Mouse (Mus musculus) embryonic facial prominence, embryonic 14.5 days (tissue): ENCODE data around the gene Stxbp6. TPM values are rescaled to one million over a fixed set of nuclear protein-coding genes. Genes with fewer than 3 reads are reported as not detected.

Source experiments
- ATAC-seq: fragments of 200-750 bp; cut with Nextera tagmentation; 2 replicates; pipeline ENCODE4 v1.8.0; 2017; ENCODE audit warnings: low read depth, moderate number of reproducible peaks, moderate TSS enrichment
- DNase-seq: peaks from one replicate; pipeline ENCODE4 v3.0.0-alpha.2; 2015; ENCODE audit warnings: low spot score
- H3K27ac ChIP-seq: fragments of 300-500 bp; sonication (generic); replicated peaks from 2 replicates; pipeline ENCODE4 v1.5.1; 2014; ENCODE audit warnings: low read depth, mild to moderate bottlenecking, low read length, moderate library complexity
- H3K27me3 ChIP-seq: fragments of 300-500 bp; sonication (generic); replicated peaks from 2 replicates; pipeline ENCODE4 v1.6.1; 2014; ENCODE audit warnings: low read length; ENCODE audit not compliant: control insufficient read depth, insufficient read depth
- H3K36me3 ChIP-seq: fragments of 300-500 bp; sonication (generic); 2 replicates; pipeline ENCODE4 v1.6.1; 2014; ENCODE audit warnings: low read length, mixed read lengths; ENCODE audit not compliant: control insufficient read depth, insufficient read depth
- H3K4me1 ChIP-seq: fragments of 300-500 bp; sonication (generic); 2 replicates; pipeline ENCODE4 v1.6.1; 2014; ENCODE audit warnings: antibody characterized with exemption, low read length; ENCODE audit not compliant: control insufficient read depth, insufficient read depth
- H3K4me2 ChIP-seq: fragments of 300-500 bp; sonication (generic); 2 replicates; pipeline ENCODE4 v1.6.1; 2014; ENCODE audit warnings: low read depth, mild to moderate bottlenecking, low read length, moderate library complexity, mixed read lengths
- H3K4me3 ChIP-seq: fragments of 300-500 bp; sonication (generic); 2 replicates; pipeline ENCODE4 v1.5.1; 2014; ENCODE audit warnings: low read depth, mild to moderate bottlenecking, low read length
- H3K9ac ChIP-seq: fragments of 300-500 bp; sonication (generic); 2 replicates; pipeline ENCODE4 v1.6.1; 2014; ENCODE audit warnings: low read depth, mild to moderate bottlenecking, low read length, moderate library complexity, mixed read lengths
- H3K9me3 ChIP-seq: fragments of 300-500 bp; sonication (generic); 2 replicates; pipeline ENCODE4 v1.6.1; 2016; ENCODE audit warnings: low read length; ENCODE audit not compliant: control insufficient read depth
- WGBS: fragments of 180-500 bp; shearing (Covaris S2); extraction: QIAGEN DNeasy Blood & Tissue Kit; methylation state at CpG from one replicate; pipeline ENCODE4 v1.1.7; 2014; 5-methylcytosine and 5-hydroxymethylcytosine counted together
- polyA plus RNA-seq: library from polyadenylated mRNA; unstranded; fragments of >200 nt; fragmentation: Nextera tagmentation; extraction: Ambion mirVana; gene quantifications from 2 replicates; pipeline ENCODE4 v1.2.1, GENCODE M21; 2014

The Stxbp6 gene
- polyA plus RNA-seq, 1 experiment from 2014 or later = 7.5 TPM

GRCm38 (mm10) chr12:45019059-45019822, 55.3 kb downstream of the Stxbp6 start:
- Histone ChIP-seq H3K36me3 (no peaks in the 10 kb centered on the region), H3K4me3 (no peak overlapping the region), H3K27ac (no peak overlapping the region), H3K4me1 (no peaks in the 10 kb centered on the region; the same call in 1 of the 2 replicates), H3K9ac (no peak overlapping the region), H3K27me3 (no peaks in the 10 kb centered on the region), H3K4me2 (no peak overlapping the region), H3K9me3 (no peaks in the 10 kb centered on the region)
- DNase-seq = no peak
- 75% methylated on average over 12 of the region's 12 CpGs for WGBS
- no peak for ATAC-seq

- 32% methylated on average over 5 of the region's 5 CpGs for WGBS
- Histone ChIP-seq H3K9me3 (no peaks in the 10 kb centered on the region), H3K4me1 (peaks cover 14% of the 10 kb centered on the region), H3K27me3 (no peaks in the 10 kb centered on the region), H3K36me3 (no peaks in the 10 kb centered on the region), H3K4me2 (no peak overlapping the region), H3K27ac (no peak overlapping the region), H3K9ac (no peak overlapping the region), H3K4me3 (no peak overlapping the region)
- peak; percentile 73 for ATAC-seq
- peak; percentile 91 for DNase-seq
Measured at GRCm38 (mm10) chr12:45013246-45013756, 61.2 kb downstream of the Stxbp6 start.

GRCm38 (mm10) chr12:45011436-45012089, 62.9 kb downstream of the Stxbp6 start:
- 55% methylated on average over 11 of the region's 11 CpGs for WGBS
- H3K4me1 ChIP-seq = peaks cover 14% of the 10 kb centered on the region
- peak; percentile 51 for ATAC-seq
- H3K27me3 ChIP-seq = no peaks in the 10 kb centered on the region
- no peak overlapping the region for H3K27ac ChIP-seq
- peak; percentile 52 for DNase-seq
- no peaks in the 10 kb centered on the region for H3K36me3 ChIP-seq
- no peak overlapping the region for H3K4me3 ChIP-seq
- H3K9ac ChIP-seq = no peak overlapping the region
- H3K4me2 ChIP-seq = no peak overlapping the region
- no peaks in the 10 kb centered on the region for H3K9me3 ChIP-seq

GRCm38 (mm10) chr12:45011006-45011405, 63.5 kb downstream of the Stxbp6 start:
- no peaks in the 10 kb centered on the region for H3K27me3 ChIP-seq
- no peaks in the 10 kb centered on the region for H3K36me3 ChIP-seq
- H3K4me2 ChIP-seq = no peak overlapping the region
- ATAC-seq = no peak
- H3K4me1 ChIP-seq = peaks cover 14% of the 10 kb centered on the region
- H3K27ac ChIP-seq = no peak overlapping the region
- no peak overlapping the region for H3K9ac ChIP-seq
- DNase-seq = no peak
- no peak overlapping the region for H3K4me3 ChIP-seq
- H3K9me3 ChIP-seq = no peaks in the 10 kb centered on the region

GRCm38 (mm10) chr12:45009984-45010611, 64.4 kb downstream of the Stxbp6 start:
- Histone ChIP-seq H3K9ac (no peak overlapping the region), H3K4me2 (no peak overlapping the region), H3K27me3 (no peaks in the 10 kb centered on the region), H3K9me3 (no peaks in the 10 kb centered on the region), H3K4me1 (peaks cover 14% of the 10 kb centered on the region), H3K36me3 (no peaks in the 10 kb centered on the region), H3K27ac (no peak overlapping the region), H3K4me3 (no peak overlapping the region)
- 98% methylated on average over 2 of the region's 2 CpGs for WGBS
- ATAC-seq = no peak
- DNase-seq = no peak

- no peak for DNase-seq
- Histone ChIP-seq H3K9me3 (no peaks in the 10 kb centered on the region), H3K27me3 (no peaks in the 10 kb centered on the region), H3K4me2 (no peak overlapping the region), H3K4me1 (0 out of 2 replicates have a peak, but pooled peaks cover under 1% of the 10 kb centered on the region), H3K27ac (no peak overlapping the region), H3K4me3 (no peak overlapping the region), H3K9ac (no peak overlapping the region), H3K36me3 (no peaks in the 10 kb centered on the region)
- no peak for ATAC-seq
- WGBS = 73% methylated on average over 2 of the region's 2 CpGs
Measured at GRCm38 (mm10) chr12:45006569-45006968, 67.9 kb downstream of the Stxbp6 start.

- Histone ChIP-seq H3K36me3 (no peaks in the 10 kb centered on the region), H3K27ac (no peak overlapping the region), H3K9ac (no peak overlapping the region), H3K27me3 (no peaks in the 10 kb centered on the region), H3K4me1 (no peaks in the 10 kb centered on the region), H3K9me3 (no peaks in the 10 kb centered on the region), H3K4me3 (no peak overlapping the region), H3K4me2 (no peak overlapping the region)
- WGBS = 62% methylated on average over 4 of the region's 4 CpGs
- DNase-seq (peak; percentile 24), ATAC-seq (no peak; the same call in 1 of the 2 replicates)
Measured at GRCm38 (mm10) chr12:45006049-45006448, 68.5 kb downstream of the Stxbp6 start.

GRCm38 (mm10) chr12:45001996-45002395, 72.5 kb downstream of the Stxbp6 start:
- Histone ChIP-seq H3K36me3 (no peaks in the 10 kb centered on the region), H3K9ac (no peak overlapping the region), H3K9me3 (no peaks in the 10 kb centered on the region), H3K27me3 (no peaks in the 10 kb centered on the region), H3K4me1 (no peaks in the 10 kb centered on the region), H3K4me3 (no peak overlapping the region), H3K4me2 (no peak overlapping the region), H3K27ac (no peak overlapping the region)
- 74% methylated on average over 1 of the region's 1 CpGs for WGBS
- DNase-seq = no peak
- ATAC-seq = no peak
